Mouse (Mus musculus): ENCODE data around the gene Polg2. TPM values are rescaled to one million over a fixed set of nuclear protein-coding genes. Genes with fewer than 3 reads are reported as not detected.
A peak's percentile ranks its signal among the peaks of the same experiment; 100 is the strongest.
"Not testable (repeated sequence)": the region's sequence is repeated elsewhere in the genome, so short reads cannot be mapped to it uniquely, and the experiment has no call there.

Gene Polg2
- polyA plus RNA-seq, 1 experiment from 2014 or later: 9.8 TPM

DNA sequence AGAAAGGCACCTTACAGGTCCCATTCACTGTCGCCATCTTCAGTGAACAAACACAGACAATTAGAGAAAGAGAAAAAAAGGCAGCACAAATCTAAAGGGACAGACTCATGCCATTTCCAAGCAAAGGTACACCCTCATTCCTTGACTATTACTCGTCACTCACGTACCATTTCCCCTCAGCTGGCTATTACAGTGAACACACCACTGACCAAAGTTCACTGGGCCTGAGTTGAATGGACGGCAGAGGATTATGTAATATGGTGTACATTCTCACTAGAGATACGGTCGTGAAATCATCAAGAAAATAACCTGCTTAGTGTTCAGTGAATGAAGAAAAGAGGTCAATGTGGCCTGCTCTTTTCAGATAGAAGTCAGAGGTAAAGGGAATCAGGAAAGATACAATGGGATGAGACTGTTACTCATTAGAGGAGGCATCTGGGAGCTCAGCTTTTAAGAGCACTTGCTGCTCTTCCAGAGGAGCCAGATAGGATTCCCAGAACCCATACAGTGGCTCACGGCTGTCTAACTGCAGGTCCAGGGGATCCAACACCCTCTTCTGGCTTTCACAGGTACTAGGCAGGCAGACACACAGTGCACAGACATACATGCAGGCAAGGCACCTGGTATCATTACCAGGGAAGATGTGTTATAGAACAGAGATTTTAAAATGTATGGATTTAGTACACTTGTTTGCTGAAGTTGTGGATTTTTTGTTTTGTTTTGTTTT, 33.2 kb upstream of the Polg2 start:
- H3K4me3 ChIP-seq (ENCODE audit: low read depth, low read length): no peak overlapping the region
- no peaks in the 10 kb centered on the region for H3K9me3 ChIP-seq (ENCODE audit: control insufficient read depth, low read length)
- H3K4me1 ChIP-seq (ENCODE audit: control insufficient read depth, insufficient read depth, low read length): no peaks in the 10 kb centered on the region
- DNase-seq (ENCODE audit: low spot score) (no peak), ATAC-seq (ENCODE audit: low read depth) (no peak)
- no peak overlapping the region for H3K4me2 ChIP-seq (ENCODE audit: low read depth, low read length)
- 92% methylated on average over 7 of the region's 7 CpGs for WGBS
- H3K9ac ChIP-seq (ENCODE audit: low read depth, low read length): no peak overlapping the region
- no peak overlapping the region for H3K27ac ChIP-seq (replicated peaks; ENCODE audit: low read depth, low read length)
- no peaks in the 10 kb centered on the region for H3K27me3 ChIP-seq (replicated peaks; ENCODE audit: control insufficient read depth, insufficient read depth, low read length)
- H3K36me3 ChIP-seq (ENCODE audit: control insufficient read depth, insufficient read depth, low read length): peaks cover 83% of the 10 kb centered on the region

DNA sequence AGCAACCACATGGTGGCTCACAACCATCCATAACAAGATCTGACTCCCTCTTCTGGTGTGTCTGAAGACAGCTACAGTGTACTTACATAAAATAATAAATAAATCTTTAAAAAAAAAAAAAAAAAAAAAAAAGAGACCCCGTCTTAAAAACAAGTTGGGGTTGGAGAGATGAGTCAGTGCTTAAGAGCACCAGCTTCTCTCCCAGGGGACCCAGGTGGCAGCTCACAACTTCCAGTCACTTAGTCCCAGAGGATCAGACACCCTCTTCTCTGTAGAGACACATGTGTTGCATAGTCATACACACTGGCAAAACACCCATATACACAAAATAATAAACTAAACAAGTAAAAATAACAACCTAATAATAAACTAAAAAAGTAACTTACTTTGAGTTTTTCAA, 28.1 kb upstream of the Polg2 start:
- not testable (repeated sequence) for H3K4me1 ChIP-seq (ENCODE audit: control insufficient read depth, insufficient read depth, low read length); H3K4me2 ChIP-seq (ENCODE audit: low read depth, low read length); H3K4me3 ChIP-seq (ENCODE audit: low read depth, low read length); H3K9ac ChIP-seq (ENCODE audit: low read depth, low read length); H3K27me3 ChIP-seq (replicated peaks; ENCODE audit: control insufficient read depth, insufficient read depth, low read length); H3K9me3 ChIP-seq (ENCODE audit: control insufficient read depth, low read length); DNase-seq (ENCODE audit: low spot score); H3K27ac ChIP-seq (replicated peaks; ENCODE audit: low read depth, low read length); ATAC-seq (ENCODE audit: low read depth)
- peaks cover 71% of the 10 kb centered on the region for H3K36me3 ChIP-seq (ENCODE audit: control insufficient read depth, insufficient read depth, low read length)
- WGBS: 69% methylated on average over 1 of the region's 1 CpGs

DNA sequence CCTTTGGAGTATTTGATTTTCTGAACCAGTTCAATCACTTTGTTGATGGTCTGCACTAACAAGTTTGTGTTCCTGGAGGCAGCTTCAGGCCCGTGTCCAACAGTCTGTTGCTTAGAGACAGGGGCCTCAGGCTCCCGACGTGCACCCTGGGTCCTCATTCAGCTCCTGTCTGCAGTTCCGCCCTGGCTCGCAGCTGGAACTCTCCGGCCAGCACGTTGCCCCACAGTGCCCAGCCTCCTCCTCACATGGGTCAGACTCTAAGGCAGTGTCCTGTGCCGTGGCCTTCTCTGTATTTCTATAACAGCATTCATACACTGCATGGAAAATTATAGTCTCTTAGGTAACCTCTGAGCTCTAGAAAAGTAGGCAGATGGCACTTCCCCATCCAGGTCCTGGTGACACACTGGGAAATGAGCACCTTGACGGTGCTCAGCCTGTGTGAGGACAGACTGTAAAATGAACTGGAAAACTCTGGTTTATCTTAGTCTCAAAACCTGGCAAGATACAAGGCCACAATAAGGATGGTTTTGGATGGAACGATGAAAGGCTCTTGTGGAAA, 22.8 kb upstream of the Polg2 start:
- no peak for DNase-seq (ENCODE audit: low spot score)
- Histone ChIP-seq H3K36me3 (ENCODE audit: control insufficient read depth, insufficient read depth, low read length) (peaks cover 85% of the 10 kb centered on the region), H3K27me3 (replicated peaks; ENCODE audit: control insufficient read depth, insufficient read depth, low read length) (no peaks in the 10 kb centered on the region), H3K27ac (replicated peaks; ENCODE audit: low read depth, low read length) (no peak overlapping the region), H3K4me3 (ENCODE audit: low read depth, low read length) (no peak overlapping the region), H3K9ac (ENCODE audit: low read depth, low read length) (no peak overlapping the region), H3K4me1 (ENCODE audit: control insufficient read depth, insufficient read depth, low read length) (no peaks in the 10 kb centered on the region), H3K9me3 (ENCODE audit: control insufficient read depth, low read length) (0 out of 2 replicates have a peak, but pooled peaks cover 5% of the 10 kb centered on the region), H3K4me2 (ENCODE audit: low read depth, low read length) (no peak overlapping the region)
- no peak for ATAC-seq (ENCODE audit: low read depth)
- WGBS: 83% methylated on average over 10 of the region's 10 CpGs

DNA sequence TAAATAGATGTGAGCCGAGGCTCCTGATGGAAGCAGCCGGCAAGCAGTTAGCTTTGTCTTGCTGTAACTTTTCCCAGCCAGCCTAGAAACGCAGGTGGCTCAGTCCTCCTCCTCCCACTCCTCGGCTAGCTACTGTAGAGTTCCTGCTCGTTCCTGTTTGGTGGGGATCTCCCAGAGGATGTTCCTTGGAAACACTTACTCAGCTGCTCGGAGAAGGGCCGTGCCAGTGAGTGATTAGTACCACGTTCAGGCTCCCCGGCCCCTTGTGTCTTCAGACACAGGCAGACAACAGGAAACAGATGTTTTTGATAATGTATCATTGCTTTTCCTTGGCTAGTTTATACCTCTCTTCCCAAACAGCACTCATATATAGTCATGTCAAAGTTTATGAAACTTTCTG, 16.3 kb upstream of the Polg2 start:
- ATAC-seq (ENCODE audit: low read depth): peak; percentile 90
- Histone ChIP-seq H3K9me3 (ENCODE audit: control insufficient read depth, low read length) (0 out of 2 replicates have a peak, but pooled peaks cover 5% of the 10 kb centered on the region), H3K27ac (replicated peaks; ENCODE audit: low read depth, low read length) (peak overlapping the region; percentile 61), H3K9ac (ENCODE audit: low read depth, low read length) (no peak overlapping the region; the same call in 1 of the 2 replicates), H3K36me3 (ENCODE audit: control insufficient read depth, insufficient read depth, low read length) (peaks cover 61% of the 10 kb centered on the region), H3K27me3 (replicated peaks; ENCODE audit: control insufficient read depth, insufficient read depth, low read length) (no peaks in the 10 kb centered on the region), H3K4me2 (ENCODE audit: low read depth, low read length) (no peak overlapping the region), H3K4me1 (ENCODE audit: control insufficient read depth, insufficient read depth, low read length) (peaks cover 8% of the 10 kb centered on the region; the same call in 1 of the 2 replicates), H3K4me3 (ENCODE audit: low read depth, low read length) (no peak overlapping the region)
- 29% methylated on average over 9 of the region's 9 CpGs for WGBS
- DNase-seq (ENCODE audit: low spot score): peak; percentile 93

DNA sequence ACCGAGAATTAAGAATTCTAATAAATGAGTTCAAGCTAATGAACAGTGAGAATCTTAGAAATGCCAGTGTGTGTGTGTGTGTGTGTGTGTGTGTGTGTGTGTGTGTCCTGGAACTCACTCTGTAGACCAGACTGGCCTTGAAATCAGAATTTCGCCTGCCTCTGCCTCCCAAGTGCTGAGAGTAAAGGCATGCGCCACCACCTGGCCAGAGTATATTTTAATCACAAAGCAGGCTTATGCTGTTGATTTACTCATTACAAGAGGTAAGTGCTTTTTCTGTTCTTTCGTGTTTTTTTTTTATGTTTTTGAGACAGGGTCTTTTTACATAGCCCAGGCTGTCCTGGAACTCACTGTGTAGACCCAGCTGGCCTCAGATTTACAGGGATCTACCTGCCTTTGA, 14.5 kb upstream of the Polg2 start:
- ATAC-seq (ENCODE audit: low read depth) (no peak), DNase-seq (ENCODE audit: low spot score) (no peak)
- Histone ChIP-seq H3K4me1 (ENCODE audit: control insufficient read depth, insufficient read depth, low read length) (peaks cover 12% of the 10 kb centered on the region; the same call in 1 of the 2 replicates), H3K4me2 (ENCODE audit: low read depth, low read length) (no peak overlapping the region), H3K4me3 (ENCODE audit: low read depth, low read length) (no peak overlapping the region), H3K9me3 (ENCODE audit: control insufficient read depth, low read length) (0 out of 2 replicates have a peak, but pooled peaks cover 5% of the 10 kb centered on the region), H3K27ac (replicated peaks; ENCODE audit: low read depth, low read length) (no peak overlapping the region), H3K27me3 (replicated peaks; ENCODE audit: control insufficient read depth, insufficient read depth, low read length) (no peaks in the 10 kb centered on the region), H3K9ac (ENCODE audit: low read depth, low read length) (no peak overlapping the region), H3K36me3 (ENCODE audit: control insufficient read depth, insufficient read depth, low read length) (peaks cover 45% of the 10 kb centered on the region)
- 86% methylated on average over 4 of the region's 4 CpGs for WGBS

DNA sequence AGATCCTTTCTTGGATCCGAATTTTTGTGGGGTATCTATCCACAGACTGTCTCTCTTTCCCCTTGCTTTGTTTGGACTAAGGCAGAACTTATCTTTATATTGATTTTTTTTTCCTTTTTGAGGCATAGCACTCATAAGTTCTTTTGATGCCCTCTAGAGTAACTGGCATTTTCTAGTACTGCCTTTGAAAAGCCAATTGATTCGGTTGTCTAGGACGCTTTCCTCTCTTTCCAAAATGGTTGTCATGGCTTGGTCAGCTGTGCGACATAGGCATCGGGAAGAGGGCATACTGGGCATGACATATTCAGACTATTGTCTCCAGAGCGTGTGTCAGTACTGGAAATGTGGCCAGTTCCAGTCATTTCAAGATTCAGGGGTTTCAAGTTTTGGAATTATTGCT, 10.3 kb upstream of the Polg2 start:
- no peaks in the 10 kb centered on the region for H3K27me3 ChIP-seq (replicated peaks; ENCODE audit: control insufficient read depth, insufficient read depth, low read length)
- peaks cover 47% of the 10 kb centered on the region for H3K36me3 ChIP-seq (ENCODE audit: control insufficient read depth, insufficient read depth, low read length)
- H3K9me3 ChIP-seq (ENCODE audit: control insufficient read depth, low read length): no peaks in the 10 kb centered on the region
- H3K27ac ChIP-seq (replicated peaks; ENCODE audit: low read depth, low read length): peak overlapping the region; percentile 100
- peak; percentile 45 for DNase-seq (ENCODE audit: low spot score)
- H3K4me3 ChIP-seq (ENCODE audit: low read depth, low read length): peak overlapping the region; percentile 93
- peaks cover 9% of the 10 kb centered on the region for H3K4me1 ChIP-seq (ENCODE audit: control insufficient read depth, insufficient read depth, low read length)
- no peak for ATAC-seq (ENCODE audit: low read depth)
- WGBS: under 1% methylated on average over 6 of the region's 6 CpGs
- peak overlapping the region; percentile 100 for H3K9ac ChIP-seq (ENCODE audit: low read depth, low read length)
- H3K4me2 ChIP-seq (ENCODE audit: low read depth, low read length): peak overlapping the region; percentile 82

DNA sequence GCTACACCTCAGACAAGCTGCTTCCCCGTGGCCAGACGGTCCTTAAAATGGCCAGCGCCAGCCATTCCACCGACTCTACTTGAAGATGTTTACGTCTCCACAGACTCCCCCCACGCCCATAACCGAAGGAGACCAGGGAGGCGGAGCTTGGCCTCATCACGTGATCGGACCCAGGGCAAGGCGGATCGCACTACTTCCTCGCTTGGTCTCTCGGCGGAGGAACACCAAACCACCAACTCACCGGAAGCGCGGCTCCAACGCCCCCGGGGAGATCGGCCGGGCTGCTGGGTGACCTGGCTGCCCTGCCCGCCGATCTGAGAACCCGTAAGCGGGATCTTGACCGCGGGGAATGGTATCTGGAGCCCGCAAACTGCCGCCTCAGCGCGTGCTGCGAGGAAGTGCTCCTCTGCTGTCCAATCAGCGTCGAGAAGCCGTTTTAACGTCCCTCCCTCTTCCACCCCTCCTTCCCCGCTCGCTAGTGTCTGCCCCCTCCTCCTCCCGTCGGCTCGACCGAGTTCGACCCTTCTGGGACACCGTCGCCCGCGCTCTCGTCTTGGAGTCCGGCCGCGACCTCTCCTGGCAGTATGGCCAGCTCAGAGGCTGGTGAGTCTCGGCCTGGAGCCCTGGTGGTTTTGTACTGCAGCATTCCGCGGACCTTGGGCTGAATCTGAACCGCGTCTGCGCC, 9.6 kb upstream of the Polg2 start, which contains the start of the genes Ddx5 and Cep95:
TSS of gene Ddx5 (minus strand) at position 411 of the 685 bp plus-strand sequence.
TSS of gene Cep95 (plus strand) at position 478 of the 685 bp plus-strand sequence.
- no peaks in the 10 kb centered on the region for H3K27me3 ChIP-seq (replicated peaks; ENCODE audit: control insufficient read depth, insufficient read depth, low read length)
- ATAC-seq (ENCODE audit: low read depth): peak; percentile 92
- 0% methylated on average over 57 of the region's 58 CpGs for WGBS
- peak within 1 kb of the TSS; percentile 82 for H3K4me2 ChIP-seq (ENCODE audit: low read depth, low read length)
- peak; percentile 99 for DNase-seq (ENCODE audit: low spot score)
- H3K9me3 ChIP-seq (ENCODE audit: control insufficient read depth, low read length): no peaks in the 10 kb centered on the region
- peaks cover 9% of the 10 kb centered on the region for H3K4me1 ChIP-seq (ENCODE audit: control insufficient read depth, insufficient read depth, low read length)
- H3K27ac ChIP-seq (replicated peaks; ENCODE audit: low read depth, low read length): peak within 1 kb of the TSS; percentile 100
- H3K4me3 ChIP-seq (ENCODE audit: low read depth, low read length): peak within 1 kb of the TSS; percentile 93
- peak within 1 kb of the TSS; percentile 100 for H3K9ac ChIP-seq (ENCODE audit: low read depth, low read length)
- peaks cover 50% of the 10 kb centered on the region for H3K36me3 ChIP-seq (ENCODE audit: control insufficient read depth, insufficient read depth, low read length)

DNA sequence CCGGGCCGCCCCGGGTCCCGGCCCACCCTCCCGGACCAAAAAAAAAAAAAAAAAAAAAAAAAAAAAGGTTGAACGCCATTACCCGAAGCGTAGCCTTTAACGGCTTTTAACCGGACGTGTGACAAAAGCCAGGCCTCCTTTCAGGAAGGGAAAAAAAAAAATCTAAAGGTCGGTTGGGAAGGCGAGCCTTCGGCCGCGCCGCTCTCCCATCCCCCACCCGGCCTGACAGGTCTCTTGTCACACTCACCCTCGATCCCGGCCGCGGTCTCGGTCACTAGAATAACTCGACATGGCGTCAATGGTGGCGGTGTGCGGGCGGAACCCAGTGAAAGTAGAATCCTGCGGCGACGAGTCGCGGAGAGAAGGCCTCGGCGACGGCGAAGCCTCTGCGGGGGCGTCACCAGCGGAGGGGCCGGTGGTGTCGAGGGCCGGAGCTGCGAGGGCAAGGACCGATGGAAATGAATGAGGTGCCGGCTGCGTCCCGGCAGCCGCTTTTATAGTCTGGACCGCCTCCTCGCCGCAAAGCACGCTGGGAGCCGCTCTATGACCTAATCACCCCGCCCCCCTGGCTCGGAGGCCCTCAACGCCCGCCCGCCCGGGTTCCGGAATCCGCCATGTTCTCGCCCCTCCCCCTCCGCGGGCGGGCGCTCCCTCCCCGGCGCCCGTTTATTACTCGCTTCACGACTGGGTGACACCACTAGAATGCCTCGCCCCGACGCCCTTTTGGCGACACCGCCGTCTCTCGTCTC, 8.9 kb upstream of the Polg2 start:
- Histone ChIP-seq H3K27me3 (replicated peaks; ENCODE audit: control insufficient read depth, insufficient read depth, low read length) (no peaks in the 10 kb centered on the region), H3K9ac (ENCODE audit: low read depth, low read length) (peak overlapping the region; percentile 100), H3K36me3 (ENCODE audit: control insufficient read depth, insufficient read depth, low read length) (peaks cover 51% of the 10 kb centered on the region), H3K4me3 (ENCODE audit: low read depth, low read length) (peak overlapping the region; percentile 93), H3K4me2 (ENCODE audit: low read depth, low read length) (peak overlapping the region; percentile 82), H3K27ac (replicated peaks; ENCODE audit: low read depth, low read length) (peak overlapping the region; percentile 100), H3K9me3 (ENCODE audit: control insufficient read depth, low read length) (no peaks in the 10 kb centered on the region), H3K4me1 (ENCODE audit: control insufficient read depth, insufficient read depth, low read length) (peaks cover 9% of the 10 kb centered on the region)
- 1% methylated on average over 52 of the region's 79 CpGs for WGBS
- ATAC-seq (ENCODE audit: low read depth) (peak; percentile 73), DNase-seq (ENCODE audit: low spot score) (peak; percentile 98)

Measured in embryonic facial prominence, embryonic 14.5 days (tissue).